Mouse (Mus musculus): ENCODE data around the gene Ino80b.

Gene Ino80b

GRCm38 (mm10) chr6:83087205-83087925, 37.9 kb downstream of the Ino80b start:
- in situ Hi-C loops (cut with MboI, MseI), result no loop called here

GRCm38 (mm10) chr6:83086121-83087035, 38.9 kb downstream of the Ino80b start, which contains the start of gene Lbx2:
TSS of gene Lbx2 (plus strand) at chr6:83086367.
- in situ Hi-C loops (cut with MboI, MseI), result no loop called here

- in situ Hi-C loops (cut with MboI, MseI), result no loop called here
Observed at GRCm38 (mm10) chr6:83084477-83084876, 40.8 kb downstream of the Ino80b start.

- in situ Hi-C loops (cut with MboI, MseI), result no loop called here
Observed at GRCm38 (mm10) chr6:83083497-83083896, 41.7 kb downstream of the Ino80b start.

- in situ Hi-C loops (cut with MboI, MseI), result no loop called here
Observed at GRCm38 (mm10) chr6:83080210-83080609, 45.0 kb downstream of the Ino80b start.

- in situ Hi-C loops (cut with MboI, MseI), result loop anchor here (5.0 kb wide), 1 partner anchor 39 kb away; the partner anchor contains the start of gene Mogs
Observed at GRCm38 (mm10) chr6:83078324-83078858, 46.8 kb downstream of the Ino80b start.

- in situ Hi-C loops (cut with MboI, MseI), result loop anchor here (5.0 kb wide), 1 partner anchor 40 kb away; the partner anchor contains the start of gene Mogs
Observed at GRCm38 (mm10) chr6:83077630-83078323, 47.5 kb downstream of the Ino80b start, which contains the start of gene Pcgf1. TSS of gene Pcgf1 (plus strand) at chr6:83077869.

- in situ Hi-C loops (cut with MboI, MseI), result loop anchor here (5.0 kb wide), 1 partner anchor 42 kb away; the partner anchor contains the start of gene Mogs
Observed at GRCm38 (mm10) chr6:83074979-83075378, 50.3 kb downstream of the Ino80b start.
